Mouse (Mus musculus): ENCODE measurements around the gene Dgki. TPM values are rescaled to one million over a fixed set of nuclear protein-coding genes. Genes with fewer than 3 reads are reported as not detected.

The Dgki gene
- total and polyA plus RNA-seq, 3 experiments: 0.05 TPM; not detected in 2

DNA sequence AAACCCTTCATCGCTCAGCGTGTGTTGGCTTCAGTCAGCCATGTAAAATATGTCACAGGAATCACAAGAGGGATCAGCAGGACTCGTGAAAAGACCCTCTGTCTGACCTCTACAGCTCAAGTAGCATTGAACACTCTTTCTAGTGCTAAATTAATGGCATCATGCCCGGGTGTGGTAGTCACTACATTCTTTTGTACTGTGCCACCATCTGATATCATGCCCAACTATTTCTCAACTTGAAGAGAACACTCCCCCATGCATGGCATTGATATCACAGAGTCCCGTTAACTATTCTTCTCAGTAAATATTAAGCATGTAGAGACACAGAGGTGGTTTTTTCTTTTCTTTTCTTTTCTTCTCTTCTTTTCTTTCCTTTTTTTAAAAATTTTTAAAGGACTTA, 424.1 kb downstream of the Dgki start:
- no peak for TF ChIP-seq POLR2AphosphoS5 (IDR thresholded peaks at IDR 0.05; ENCODE audit: insufficient replicate concordance, low read depth, low read length)
- TF ChIP-seq CTCF (IDR thresholded peaks at IDR 0.05; ENCODE audit: low read depth, low read length): no peak
- no peak for TF ChIP-seq TAL1 (conservative IDR thresholded peaks at IDR 0.05; ENCODE audit: low read depth, low read length)
- TF ChIP-seq GATA2 (IDR thresholded peaks at IDR 0.05; ENCODE audit: borderline replicate concordance, low read depth, low read length): no peak
- TF ChIP-seq GATA1 (IDR thresholded peaks at IDR 0.05; ENCODE audit: borderline replicate concordance, low read length): no peak
- no peaks in the 10 kb centered on the region for H3K4me1 ChIP-seq (ENCODE audit: insufficient read depth, low read depth, low read length)
- ATAC-seq (ENCODE audit: extremely low read depth, insufficient number of reproducible peaks, low FRiP score, poor library complexity, severe bottlenecking) (no peak), DNase-seq (ENCODE audit: low spot score) (no peak)
- no peaks in the 10 kb centered on the region for H3K9me3 ChIP-seq (replicated peaks)
- H3K36me3 ChIP-seq (replicated peaks): no peaks in the 10 kb centered on the region
- H3K27me3 ChIP-seq (ENCODE audit: insufficient read depth, low read length): no peaks in the 10 kb centered on the region
- H3K4me3 ChIP-seq (ENCODE audit: low read depth, low read length): no peak overlapping the region

- Histone ChIP-seq H3K4me3 (ENCODE audit: low read depth, low read length) (no peak overlapping the region), H3K4me1 (ENCODE audit: insufficient read depth, low read depth, low read length) (no peaks in the 10 kb centered on the region), H3K9me3 (replicated peaks) (no peaks in the 10 kb centered on the region), H3K27me3 (ENCODE audit: insufficient read depth, low read length) (no peaks in the 10 kb centered on the region), H3K36me3 (replicated peaks) (no peaks in the 10 kb centered on the region)
- ATAC-seq (ENCODE audit: extremely low read depth, insufficient number of reproducible peaks, low FRiP score, poor library complexity, severe bottlenecking) (no peak), DNase-seq (ENCODE audit: low spot score) (no peak)
- TF ChIP-seq GATA1 (IDR thresholded peaks at IDR 0.05; ENCODE audit: borderline replicate concordance, low read length) (no peak), CTCF (IDR thresholded peaks at IDR 0.05; ENCODE audit: low read depth, low read length) (no peak), POLR2AphosphoS5 (IDR thresholded peaks at IDR 0.05; ENCODE audit: insufficient replicate concordance, low read depth, low read length) (no peak), GATA2 (IDR thresholded peaks at IDR 0.05; ENCODE audit: borderline replicate concordance, low read depth, low read length) (no peak), TAL1 (conservative IDR thresholded peaks at IDR 0.05; ENCODE audit: low read depth, low read length) (no peak)
Observed at GRCm38 (mm10) chr6:36872876-36873275, 427.1 kb downstream of the Dgki start.

DNA sequence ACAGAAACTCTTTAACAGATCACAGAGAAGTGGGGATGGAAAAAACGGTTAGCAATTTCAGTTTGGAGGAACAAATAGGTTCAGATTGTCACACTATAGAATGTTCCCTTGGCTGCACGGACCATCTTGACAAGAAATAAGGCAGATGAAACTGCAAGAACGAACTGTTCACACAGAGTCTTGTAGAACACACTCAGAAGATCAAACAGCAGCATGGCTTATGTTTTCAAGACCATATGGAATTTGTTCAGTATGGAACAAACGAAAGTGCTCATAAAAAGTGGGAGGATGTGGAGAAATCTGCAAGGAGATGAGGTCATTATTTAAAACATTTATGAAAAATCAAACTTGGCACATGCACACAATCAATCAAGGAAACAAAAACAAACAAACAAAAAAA, 431.8 kb downstream of the Dgki start:
- TF ChIP-seq POLR2AphosphoS5 (IDR thresholded peaks at IDR 0.05; ENCODE audit: insufficient replicate concordance, low read depth, low read length) (no peak), GATA2 (IDR thresholded peaks at IDR 0.05; ENCODE audit: borderline replicate concordance, low read depth, low read length) (no peak), CTCF (IDR thresholded peaks at IDR 0.05; ENCODE audit: low read depth, low read length) (no peak), TAL1 (conservative IDR thresholded peaks at IDR 0.05; ENCODE audit: low read depth, low read length) (no peak), GATA1 (IDR thresholded peaks at IDR 0.05; ENCODE audit: borderline replicate concordance, low read length) (no peak)
- Histone ChIP-seq H3K27me3 (ENCODE audit: insufficient read depth, low read length) (no peaks in the 10 kb centered on the region), H3K9me3 (replicated peaks) (no peaks in the 10 kb centered on the region), H3K4me1 (ENCODE audit: insufficient read depth, low read depth, low read length) (no peaks in the 10 kb centered on the region), H3K36me3 (replicated peaks) (no peaks in the 10 kb centered on the region), H3K4me3 (ENCODE audit: low read depth, low read length) (no peak overlapping the region)
- no peak for ATAC-seq (ENCODE audit: extremely low read depth, insufficient number of reproducible peaks, low FRiP score, poor library complexity, severe bottlenecking)
- DNase-seq (ENCODE audit: low spot score): no peak

DNA sequence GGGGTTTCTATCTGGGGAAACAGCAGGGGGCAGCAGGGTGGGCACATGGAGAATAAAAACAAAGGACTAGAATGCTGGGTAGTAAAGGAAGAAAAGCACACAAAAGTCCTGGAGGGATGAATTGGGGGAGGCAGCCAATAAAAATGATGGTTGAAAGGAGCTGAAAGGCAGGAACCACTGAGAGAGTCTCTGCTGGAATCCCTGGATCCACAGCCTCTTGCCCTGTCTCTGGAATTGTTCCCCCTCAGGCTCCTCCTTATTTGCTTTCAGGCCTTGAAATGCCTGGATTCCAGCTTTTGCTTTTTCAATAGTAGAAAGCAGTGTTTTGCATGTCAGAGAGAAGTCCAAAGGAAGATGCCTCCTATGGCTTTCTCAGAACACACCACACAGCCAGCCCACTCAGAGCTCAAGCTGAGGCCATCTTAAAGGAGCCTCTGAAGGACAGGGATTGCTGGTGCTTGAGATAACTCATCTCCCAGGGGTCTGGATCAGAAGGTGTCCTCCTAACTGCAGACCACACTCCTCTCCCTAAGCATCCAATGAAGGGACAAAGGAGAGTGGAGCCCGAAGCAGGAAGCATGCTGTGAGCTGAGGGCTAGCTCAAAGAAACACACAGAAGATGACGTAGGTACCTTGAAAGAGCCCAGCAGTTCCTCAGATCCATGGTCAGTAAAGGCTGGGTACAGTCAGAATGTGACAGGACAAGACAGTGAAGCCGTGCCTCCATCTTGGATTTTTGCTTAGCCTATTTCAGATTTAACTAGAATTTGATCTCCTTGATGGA, 441.5 kb downstream of the Dgki start:
- ATAC-seq (ENCODE audit: extremely low read depth, insufficient number of reproducible peaks, low FRiP score, poor library complexity, severe bottlenecking) (no peak), DNase-seq (ENCODE audit: low spot score) (no peak)
- Histone ChIP-seq H3K36me3 (replicated peaks) (no peaks in the 10 kb centered on the region), H3K9me3 (replicated peaks) (no peaks in the 10 kb centered on the region; the same call in 1 of the 2 replicates), H3K4me3 (ENCODE audit: low read depth, low read length) (no peak overlapping the region), H3K27me3 (ENCODE audit: insufficient read depth, low read length) (no peaks in the 10 kb centered on the region), H3K4me1 (ENCODE audit: insufficient read depth, low read depth, low read length) (no peaks in the 10 kb centered on the region)
- TF ChIP-seq TAL1 (conservative IDR thresholded peaks at IDR 0.05; ENCODE audit: low read depth, low read length): no peak

GRCm38 (mm10) chr6:36857627-36858257, 442.2 kb downstream of the Dgki start:
- TF ChIP-seq POLR2AphosphoS5 (IDR thresholded peaks at IDR 0.05; ENCODE audit: insufficient replicate concordance, low read depth, low read length) (no peak), TAL1 (conservative IDR thresholded peaks at IDR 0.05; ENCODE audit: low read depth, low read length) (no peak), GATA2 (IDR thresholded peaks at IDR 0.05; ENCODE audit: borderline replicate concordance, low read depth, low read length) (no peak), GATA1 (IDR thresholded peaks at IDR 0.05; ENCODE audit: borderline replicate concordance, low read length) (no peak)
- H3K36me3 ChIP-seq (replicated peaks): no peaks in the 10 kb centered on the region
- H3K4me3 ChIP-seq (ENCODE audit: low read depth, low read length): no peak overlapping the region
- no peaks in the 10 kb centered on the region; the same call in 1 of the 2 replicates for H3K9me3 ChIP-seq (replicated peaks)
- H3K4me1 ChIP-seq (ENCODE audit: insufficient read depth, low read depth, low read length): no peaks in the 10 kb centered on the region
- DNase-seq (ENCODE audit: low spot score): no peak
- no peak for ATAC-seq (ENCODE audit: extremely low read depth, insufficient number of reproducible peaks, low FRiP score, poor library complexity, severe bottlenecking)
- H3K27me3 ChIP-seq (ENCODE audit: insufficient read depth, low read length): no peaks in the 10 kb centered on the region

DNA sequence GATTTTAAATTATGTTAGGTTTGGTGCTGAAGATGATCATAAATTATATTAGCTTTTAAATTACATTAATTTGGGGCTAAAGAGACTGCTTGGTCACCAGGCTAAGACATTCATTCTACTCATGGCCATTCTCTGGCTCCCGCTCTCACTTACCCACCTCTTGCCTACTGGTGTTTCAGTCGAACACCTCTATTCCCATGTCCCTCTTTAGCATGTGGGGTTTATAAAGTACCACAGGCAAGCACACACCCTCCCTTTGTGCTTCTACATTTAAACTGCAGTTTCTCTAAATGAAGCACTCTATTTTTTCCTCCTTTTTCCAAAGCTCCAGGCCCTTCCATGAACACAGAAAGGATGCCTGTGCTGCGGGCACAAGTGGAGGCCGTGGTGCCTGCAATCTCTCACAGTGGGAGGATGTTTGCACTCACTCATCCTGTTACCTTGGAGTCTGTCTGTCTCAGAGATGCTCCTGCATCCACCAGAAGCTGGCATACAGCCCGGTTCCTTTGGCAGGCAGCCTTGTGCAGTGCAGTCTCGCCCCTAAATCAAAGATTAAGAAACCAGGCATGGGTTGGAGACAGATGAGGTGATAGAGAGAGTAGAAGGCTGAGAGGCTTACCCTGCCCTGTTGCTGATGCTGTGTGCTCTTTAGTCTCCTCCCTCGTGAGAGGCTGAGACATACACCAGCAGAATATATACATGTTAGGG, 449.4 kb downstream of the Dgki start:
- Histone ChIP-seq H3K27me3 (ENCODE audit: insufficient read depth, low read length) (no peaks in the 10 kb centered on the region), H3K4me1 (ENCODE audit: insufficient read depth, low read depth, low read length) (no peaks in the 10 kb centered on the region)
- TF ChIP-seq POLR2AphosphoS5 (IDR thresholded peaks at IDR 0.05; ENCODE audit: insufficient replicate concordance, low read depth, low read length): no peak
- TF ChIP-seq GATA1 (IDR thresholded peaks at IDR 0.05; ENCODE audit: borderline replicate concordance, low read length): no peak
- no peak for TF ChIP-seq GATA2 (IDR thresholded peaks at IDR 0.05; ENCODE audit: borderline replicate concordance, low read depth, low read length)
- no peak for TF ChIP-seq CTCF (IDR thresholded peaks at IDR 0.05; ENCODE audit: low read depth, low read length)
- no peak for TF ChIP-seq TAL1 (conservative IDR thresholded peaks at IDR 0.05; ENCODE audit: low read depth, low read length)

More for the DNA sequence above, 449.4 kb downstream of the Dgki start:
- Histone ChIP-seq H3K9me3 (replicated peaks) (peaks cover 3% of the 10 kb centered on the region), H3K4me3 (ENCODE audit: low read depth, low read length) (no peak overlapping the region), H3K36me3 (replicated peaks) (no peaks in the 10 kb centered on the region)
- no peak for DNase-seq (ENCODE audit: low spot score)
- ATAC-seq (ENCODE audit: extremely low read depth, insufficient number of reproducible peaks, low FRiP score, poor library complexity, severe bottlenecking): no peak
